Mouse (Mus musculus) left cerebral cortex, adult 18-20 months (tissue): ENCODE results near the gene Otud7b. TPM values are rescaled to one million over a fixed set of nuclear protein-coding genes. Genes with fewer than 3 reads are reported as not detected.

Source experiments
- DNase-seq, 2 experiments: peaks; one replicate each; pipeline ENCODE4 v3.0.0; 2021 to 2022; ENCODE audit warnings: low spot score in 2 of 2, mixed read lengths in 1 of 2
- total RNA-seq, 2 experiments: library from RNA; stranded (reverse); gene quantifications; 2 replicates each; pipeline ENCODE4 v1.2.3; 2021

The Otud7b gene
- total RNA-seq, 2 experiments from 2014 or later, result 37.0 to 38.1 TPM

GRCm38 (mm10) chr3:96084146-96084755, 20.1 kb upstream of the Otud7b start:
- no peak for DNase-seq

DNA sequence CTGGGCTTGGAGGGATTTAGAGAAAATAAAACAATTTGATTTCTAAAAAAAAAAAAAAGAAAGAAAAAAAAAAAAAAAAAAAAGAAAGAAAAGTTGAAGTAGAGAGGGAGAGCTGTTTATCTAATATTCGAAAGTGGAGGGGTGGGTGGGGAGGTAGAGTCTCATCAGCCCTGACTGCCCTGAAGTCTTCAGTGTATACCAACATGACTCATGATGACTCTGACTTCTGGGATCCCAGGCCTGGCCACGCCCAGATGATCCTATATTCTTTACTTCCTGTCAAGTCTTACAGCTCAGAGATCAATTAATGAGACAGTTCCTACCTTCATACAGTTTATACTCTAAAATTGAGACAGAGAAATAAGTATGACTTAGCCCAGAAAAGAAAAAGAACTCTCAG, 17.1 kb upstream of the Otud7b start:
- DNase-seq, result no peak

GRCm38 (mm10) chr3:96087801-96088200, 16.5 kb upstream of the Otud7b start:
- DNase-seq, result no peak

DNA sequence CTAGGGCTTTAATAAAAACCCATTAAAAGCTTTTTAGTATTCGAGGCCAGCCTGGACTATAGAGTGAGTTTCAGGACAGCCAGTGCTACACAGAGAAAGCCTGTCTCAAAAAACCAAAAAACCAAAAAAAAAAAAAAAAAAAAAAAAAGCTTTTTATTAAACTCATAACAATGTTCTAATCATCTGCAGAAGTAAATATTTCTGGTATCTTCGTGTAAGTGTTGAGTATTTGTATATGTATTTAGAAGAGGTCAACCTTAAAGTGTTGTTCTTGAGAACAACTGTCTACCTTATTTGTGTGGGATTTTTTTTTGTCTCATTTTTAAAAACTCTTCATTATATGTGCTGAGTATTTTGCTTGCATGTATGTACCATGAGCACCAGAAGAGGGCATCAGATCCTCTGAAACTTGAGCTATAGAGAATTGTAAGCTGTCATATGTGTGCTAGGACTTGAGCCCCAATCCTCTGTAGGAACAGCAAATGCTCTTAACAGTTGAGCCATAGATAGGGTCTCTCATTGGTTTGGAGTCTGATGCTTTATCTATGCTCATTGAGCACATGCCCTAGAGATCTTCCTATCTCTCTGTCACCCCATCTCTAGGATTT, 14.3 kb upstream of the Otud7b start:
- DNase-seq, result no peak

- no peak for DNase-seq
These were observed 13.2 kb upstream of the Otud7b start for GRCm38 (mm10) chr3:96091146-96091545.

- no peak for DNase-seq
These were observed 12.4 kb upstream of the Otud7b start for GRCm38 (mm10) chr3:96091966-96092365.

DNA sequence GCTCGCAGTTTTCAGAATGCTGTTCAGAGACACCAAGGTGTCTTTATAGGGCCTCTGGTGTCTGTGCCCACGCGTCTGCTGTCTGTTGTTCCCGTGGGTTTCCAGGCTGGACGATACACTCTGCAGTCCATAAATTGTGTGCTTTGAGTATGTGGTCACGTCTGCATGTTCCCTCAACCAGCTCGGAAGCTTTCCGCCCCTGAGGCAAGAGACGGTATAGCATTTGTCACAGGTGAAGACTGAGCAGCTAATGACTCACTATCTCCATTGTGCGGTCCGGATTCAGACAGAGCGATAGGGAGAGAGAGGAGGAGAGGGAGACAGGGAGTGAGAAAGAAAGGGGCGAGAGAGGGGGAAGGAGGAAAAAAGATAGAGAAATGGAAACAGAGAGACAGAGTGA, 10.8 kb upstream of the Otud7b start:
- no peak for DNase-seq

- no peak for DNase-seq
These were observed 10.1 kb upstream of the Otud7b start for GRCm38 (mm10) chr3:96094203-96094602.

DNA sequence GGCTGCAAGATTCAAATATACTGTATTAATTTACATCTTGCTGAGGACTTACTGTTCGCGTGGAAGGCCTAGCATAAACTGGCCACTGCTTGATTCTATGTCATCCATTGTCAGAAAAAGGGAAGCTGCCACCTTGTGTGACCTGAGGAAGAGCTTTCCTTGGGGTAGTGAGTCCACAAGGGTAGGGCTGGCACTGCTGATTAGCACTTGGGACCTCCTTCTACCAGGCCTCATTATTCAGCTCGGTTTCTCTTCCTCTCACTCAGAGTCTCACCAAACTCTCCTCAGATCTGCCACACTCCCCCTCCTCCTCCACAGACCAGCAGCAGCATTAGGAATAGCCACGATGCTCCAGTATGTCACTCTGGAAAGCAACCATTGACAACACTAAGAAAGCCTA, 6.2 kb upstream of the Otud7b start:
- no peak for DNase-seq

DNA sequence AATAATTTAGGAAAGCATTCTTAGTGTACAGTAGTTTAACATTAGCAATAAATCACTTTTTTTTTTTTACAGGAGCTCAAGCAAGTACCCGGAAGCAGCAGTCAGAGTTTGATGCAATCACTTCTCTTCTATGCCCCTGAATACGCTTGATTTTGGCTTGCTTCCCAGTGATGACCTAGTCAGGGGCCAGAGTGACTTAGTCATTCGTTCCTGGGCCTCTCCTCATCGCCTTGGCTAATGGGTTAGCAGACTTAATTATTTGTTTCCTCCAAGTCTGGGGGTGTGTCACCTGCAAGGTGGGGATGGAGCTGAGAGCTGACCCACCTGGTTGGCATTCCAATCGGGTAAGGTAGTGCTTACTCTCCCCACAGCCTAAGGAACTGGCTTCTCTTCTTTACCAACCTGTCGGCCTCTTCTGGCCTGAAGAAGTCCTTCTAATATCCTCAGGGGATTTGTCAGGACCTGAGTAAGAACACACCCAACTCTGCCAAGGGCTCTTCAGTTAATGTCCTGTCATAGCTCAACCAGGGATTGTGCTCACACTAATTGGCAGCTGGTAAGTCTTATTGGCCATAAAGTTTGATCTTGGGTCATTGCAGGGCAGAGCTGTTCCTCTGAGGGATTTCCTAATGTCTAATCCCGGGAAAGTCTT, 5.6 kb upstream of the Otud7b start:
- no peak for DNase-seq

- DNase-seq, result peak; percentile 28 to 29
These were observed 2.0 kb upstream of the Otud7b start for GRCm38 (mm10) chr3:96102100-96102872.

- no peak for DNase-seq
These were observed 446 bp upstream of the Otud7b start for GRCm38 (mm10) chr3:96103901-96104260.

GRCm38 (mm10) chr3:96105232-96105747, 963 bp downstream of the Otud7b start:
- DNase-seq, result no peak

GRCm38 (mm10) chr3:96106151-96106550, 1.8 kb downstream of the Otud7b start:
- no peak for DNase-seq

DNA sequence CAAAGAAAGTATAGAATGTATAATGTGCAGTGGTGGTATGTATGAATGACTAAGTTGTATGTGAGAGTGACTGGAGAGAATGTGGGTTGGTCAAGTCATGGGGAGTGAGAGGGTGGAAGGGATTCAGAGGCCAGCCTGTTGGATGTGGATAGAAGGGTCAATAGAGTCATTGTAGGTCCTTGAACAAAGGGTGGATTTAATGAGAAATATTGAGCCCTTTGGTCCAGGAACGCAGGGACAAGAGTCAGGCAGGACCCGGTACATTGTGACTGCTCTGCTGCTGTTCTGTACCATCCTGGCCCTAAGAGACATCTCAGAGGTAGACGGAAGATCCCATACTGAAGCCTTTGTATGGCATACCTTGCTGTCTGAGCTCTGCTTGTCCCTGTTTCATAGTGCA, 4.0 kb downstream of the Otud7b start:
- no peak for DNase-seq

DNA sequence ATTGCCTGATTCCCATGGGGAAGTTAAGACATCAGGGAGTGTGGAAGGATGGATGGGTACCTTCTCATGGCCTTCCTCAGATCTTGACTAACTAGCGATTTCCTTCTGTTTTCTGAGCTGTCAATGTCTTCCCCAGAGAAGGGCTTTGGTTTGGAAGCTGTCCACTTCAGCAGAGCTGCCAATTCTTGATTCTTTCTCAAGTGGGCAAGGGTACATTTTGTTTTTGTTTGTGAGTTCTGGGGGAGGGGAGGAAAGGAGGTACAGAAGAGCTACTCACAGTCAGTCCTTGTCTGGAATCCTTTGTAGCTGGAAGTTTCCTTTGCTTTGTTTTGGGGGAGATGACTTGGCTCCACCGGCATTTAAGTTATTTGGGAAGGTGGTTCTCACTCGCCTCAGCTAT, 8.9 kb downstream of the Otud7b start:
- DNase-seq, result no peak

DNA sequence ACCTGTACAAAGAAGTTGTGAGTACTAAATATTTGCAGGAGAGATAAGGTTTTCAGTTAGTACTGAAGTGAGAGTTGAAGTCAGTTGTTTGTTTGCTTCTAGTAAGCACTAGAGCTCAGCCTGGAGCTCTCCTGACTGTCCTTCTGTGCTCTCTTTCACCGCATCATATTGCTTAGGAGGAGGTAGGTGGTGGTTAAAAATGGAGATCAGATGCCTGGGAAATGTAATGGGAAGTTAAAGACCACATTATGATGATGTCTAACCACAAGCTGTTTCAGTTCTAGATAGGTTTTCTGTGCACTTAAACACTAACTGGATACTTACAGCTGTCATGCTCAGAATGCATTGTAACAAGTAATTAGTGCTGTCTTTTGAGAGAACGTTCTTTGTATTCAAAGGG, 13.8 kb downstream of the Otud7b start:
- DNase-seq, result no peak

DNA sequence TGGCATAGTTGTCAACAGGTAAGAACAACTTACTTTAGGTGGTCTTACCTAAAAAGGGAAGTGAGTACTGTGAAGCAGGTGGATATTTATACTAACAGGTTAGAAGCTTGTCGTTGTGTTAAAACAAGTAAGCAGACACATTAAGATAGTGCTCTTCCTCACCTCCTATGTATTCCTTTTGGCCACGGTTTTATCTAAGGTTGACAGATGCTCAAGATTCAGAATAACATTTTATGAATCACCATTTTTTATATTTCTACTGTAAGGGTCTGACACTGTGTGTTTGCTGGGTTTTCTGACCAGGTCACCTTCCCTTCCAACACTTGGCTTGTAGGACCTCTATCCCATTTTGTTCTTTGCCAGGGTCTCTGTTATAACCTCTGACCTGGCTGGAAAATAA, 14.4 kb downstream of the Otud7b start:
- DNase-seq, result no peak

DNA sequence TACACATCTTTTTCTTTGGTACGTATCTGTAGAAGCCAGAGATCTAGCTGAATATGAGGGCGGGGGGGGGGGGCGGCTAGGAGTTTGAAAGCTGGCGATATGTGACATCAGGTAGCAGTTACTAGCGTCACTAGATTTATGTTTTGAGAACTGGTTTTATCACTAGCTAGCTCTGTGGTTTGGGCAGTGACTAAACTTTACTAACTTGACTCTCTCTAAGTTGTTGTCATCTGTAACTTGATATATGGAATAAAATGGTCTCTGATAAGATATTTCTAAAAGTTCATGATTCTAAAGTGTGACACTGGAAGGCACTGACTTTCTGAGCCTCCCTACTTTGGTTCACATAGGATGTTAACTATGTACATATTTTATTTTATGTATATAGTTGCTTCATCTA, 19.9 kb downstream of the Otud7b start:
- DNase-seq, result no peak

GRCm38 (mm10) chr3:96128128-96128527, 23.8 kb downstream of the Otud7b start:
- DNase-seq, result no peak

- DNase-seq, result no peak
These were observed 28.2 kb downstream of the Otud7b start for GRCm38 (mm10) chr3:96132478-96132877.

GRCm38 (mm10) chr3:96133327-96133905, 29.1 kb downstream of the Otud7b start:
- DNase-seq, result no peak
